Mouse (Mus musculus): ENCODE data around the gene Mpo. TPM values are rescaled to one million over a fixed set of nuclear protein-coding genes. Genes with fewer than 3 reads are reported as not detected.

Mpo gene
- total RNA-seq (2014; fragmentation: Nextera tagmentation) (not detected in 2 replicates), total RNA-seq (2017) (0.05 and 0.70 TPM in 2 replicates), polyA plus RNA-seq (2012) (1.6 and 1.7 TPM in 2 replicates)

GRCm38 (mm10) chr11:87793460-87793859 lies at the start of gene Mpo:
Gene Mpo (plus strand): TSS chr11:87793581.
- TF ChIP-seq TAL1 (conservative IDR thresholded peaks at IDR 0.05; ENCODE audit: low read depth, low read length) (no peak), GATA2 (IDR thresholded peaks at IDR 0.05; ENCODE audit: borderline replicate concordance, low read depth, low read length) (no peak), GATA1 (IDR thresholded peaks at IDR 0.05; ENCODE audit: borderline replicate concordance, low read length) (no peak), CTCF (IDR thresholded peaks at IDR 0.05; ENCODE audit: low read depth, low read length) (no peak), POLR2AphosphoS5 (IDR thresholded peaks at IDR 0.05; ENCODE audit: insufficient replicate concordance, low read depth, low read length) (no peak)
- ATAC-seq (ENCODE audit: extremely low read depth, insufficient number of reproducible peaks, low FRiP score, poor library complexity, severe bottlenecking) (no peak), DNase-seq (ENCODE audit: low spot score) (no peak)
- H3K9me3 ChIP-seq (replicated peaks): no peaks in the 10 kb centered on the region
- H3K36me3 ChIP-seq (replicated peaks): no peaks in the 10 kb centered on the region
- H3K4me3 ChIP-seq (ENCODE audit: low read depth, low read length): no peak within 1 kb of the TSS
- no peaks in the 10 kb centered on the region for H3K4me1 ChIP-seq (ENCODE audit: insufficient read depth, low read depth, low read length)
- peaks cover 29% of the 10 kb centered on the region for H3K27me3 ChIP-seq (ENCODE audit: insufficient read depth, low read length)

DNA sequence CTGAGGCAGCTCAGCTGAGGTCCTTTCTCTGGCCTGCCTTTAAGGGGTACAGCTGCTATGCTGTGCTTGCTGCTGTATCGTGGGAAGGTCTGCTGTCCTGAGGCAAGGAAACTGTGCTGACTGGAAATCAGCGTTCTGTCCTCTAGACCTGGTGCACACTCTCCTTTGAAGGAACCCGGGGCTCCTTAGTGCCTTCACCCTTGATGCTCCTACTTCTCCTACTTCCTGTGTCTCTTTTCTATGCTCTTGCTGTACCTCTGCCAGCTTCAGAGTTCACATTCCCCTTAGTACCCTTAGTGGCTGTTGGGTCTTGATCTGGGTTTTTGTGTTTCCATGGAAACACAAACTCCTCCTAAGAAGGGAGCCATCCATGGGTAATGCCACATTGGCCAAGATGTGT lies 49.7 kb upstream of the Mpo start:
- Histone ChIP-seq H3K9me3 (replicated peaks) (no peaks in the 10 kb centered on the region), H3K27me3 (ENCODE audit: insufficient read depth, low read length) (no peaks in the 10 kb centered on the region), H3K4me1 (ENCODE audit: insufficient read depth, low read depth, low read length) (peaks cover 82% of the 10 kb centered on the region), H3K4me3 (ENCODE audit: low read depth, low read length) (no peak overlapping the region), H3K36me3 (replicated peaks) (peaks cover 76% of the 10 kb centered on the region)
- no peak for TF ChIP-seq TAL1 (conservative IDR thresholded peaks at IDR 0.05; ENCODE audit: low read depth, low read length)
- TF ChIP-seq CTCF (IDR thresholded peaks at IDR 0.05; ENCODE audit: low read depth, low read length): no peak
- no peak for TF ChIP-seq GATA2 (IDR thresholded peaks at IDR 0.05; ENCODE audit: borderline replicate concordance, low read depth, low read length)
- TF ChIP-seq POLR2AphosphoS5 (IDR thresholded peaks at IDR 0.05; ENCODE audit: insufficient replicate concordance, low read depth, low read length): no peak
- no peak for TF ChIP-seq GATA1 (IDR thresholded peaks at IDR 0.05; ENCODE audit: borderline replicate concordance, low read length)
- ATAC-seq (ENCODE audit: extremely low read depth, insufficient number of reproducible peaks, low FRiP score, poor library complexity, severe bottlenecking) (no peak), DNase-seq (ENCODE audit: low spot score) (no peak)

- Histone ChIP-seq H3K4me1 (ENCODE audit: insufficient read depth, low read depth, low read length) (peaks cover 85% of the 10 kb centered on the region), H3K27me3 (ENCODE audit: insufficient read depth, low read length) (no peaks in the 10 kb centered on the region), H3K36me3 (replicated peaks) (peaks cover 67% of the 10 kb centered on the region), H3K4me3 (ENCODE audit: low read depth, low read length) (no peak overlapping the region), H3K9me3 (replicated peaks) (no peaks in the 10 kb centered on the region)
- no peak for DNase-seq (ENCODE audit: low spot score)
- no peak for ATAC-seq (ENCODE audit: extremely low read depth, insufficient number of reproducible peaks, low FRiP score, poor library complexity, severe bottlenecking)
- TF ChIP-seq TAL1 (conservative IDR thresholded peaks at IDR 0.05; ENCODE audit: low read depth, low read length) (no peak), POLR2AphosphoS5 (IDR thresholded peaks at IDR 0.05; ENCODE audit: insufficient replicate concordance, low read depth, low read length) (no peak), CTCF (IDR thresholded peaks at IDR 0.05; ENCODE audit: low read depth, low read length) (no peak), GATA2 (IDR thresholded peaks at IDR 0.05; ENCODE audit: borderline replicate concordance, low read depth, low read length) (no peak)
These were observed 48.4 kb upstream of the Mpo start for GRCm38 (mm10) chr11:87744964-87745363.

GRCm38 (mm10) chr11:87745632-87746555 lies 47.5 kb upstream of the Mpo start:
- Histone ChIP-seq H3K27me3 (ENCODE audit: insufficient read depth, low read length) (no peaks in the 10 kb centered on the region), H3K36me3 (replicated peaks) (peaks cover 59% of the 10 kb centered on the region), H3K9me3 (replicated peaks) (no peaks in the 10 kb centered on the region), H3K4me3 (ENCODE audit: low read depth, low read length) (no peak overlapping the region), H3K4me1 (ENCODE audit: insufficient read depth, low read depth, low read length) (peaks cover 85% of the 10 kb centered on the region)
- no peak for TF ChIP-seq TAL1 (conservative IDR thresholded peaks at IDR 0.05; ENCODE audit: low read depth, low read length)
- no peak for TF ChIP-seq CTCF (IDR thresholded peaks at IDR 0.05; ENCODE audit: low read depth, low read length)
- TF ChIP-seq POLR2AphosphoS5 (IDR thresholded peaks at IDR 0.05; ENCODE audit: insufficient replicate concordance, low read depth, low read length): no peak
- no peak for TF ChIP-seq GATA1 (IDR thresholded peaks at IDR 0.05; ENCODE audit: borderline replicate concordance, low read length)
- no peak for TF ChIP-seq GATA2 (IDR thresholded peaks at IDR 0.05; ENCODE audit: borderline replicate concordance, low read depth, low read length)
- ATAC-seq (ENCODE audit: extremely low read depth, insufficient number of reproducible peaks, low FRiP score, poor library complexity, severe bottlenecking) (no peak), DNase-seq (ENCODE audit: low spot score) (no peak)

GRCm38 (mm10) chr11:87747312-87747711 lies 46.1 kb upstream of the Mpo start:
- ATAC-seq (ENCODE audit: extremely low read depth, insufficient number of reproducible peaks, low FRiP score, poor library complexity, severe bottlenecking) (no peak), DNase-seq (ENCODE audit: low spot score) (no peak)
- peaks cover 48% of the 10 kb centered on the region for H3K36me3 ChIP-seq (replicated peaks)
- no peak overlapping the region for H3K4me3 ChIP-seq (ENCODE audit: low read depth, low read length)
- H3K27me3 ChIP-seq (ENCODE audit: insufficient read depth, low read length): no peaks in the 10 kb centered on the region
- H3K9me3 ChIP-seq (replicated peaks): no peaks in the 10 kb centered on the region
- peaks cover 87% of the 10 kb centered on the region for H3K4me1 ChIP-seq (ENCODE audit: insufficient read depth, low read depth, low read length)
- TF ChIP-seq POLR2AphosphoS5 (IDR thresholded peaks at IDR 0.05; ENCODE audit: insufficient replicate concordance, low read depth, low read length) (no peak), GATA2 (IDR thresholded peaks at IDR 0.05; ENCODE audit: borderline replicate concordance, low read depth, low read length) (no peak)

DNA sequence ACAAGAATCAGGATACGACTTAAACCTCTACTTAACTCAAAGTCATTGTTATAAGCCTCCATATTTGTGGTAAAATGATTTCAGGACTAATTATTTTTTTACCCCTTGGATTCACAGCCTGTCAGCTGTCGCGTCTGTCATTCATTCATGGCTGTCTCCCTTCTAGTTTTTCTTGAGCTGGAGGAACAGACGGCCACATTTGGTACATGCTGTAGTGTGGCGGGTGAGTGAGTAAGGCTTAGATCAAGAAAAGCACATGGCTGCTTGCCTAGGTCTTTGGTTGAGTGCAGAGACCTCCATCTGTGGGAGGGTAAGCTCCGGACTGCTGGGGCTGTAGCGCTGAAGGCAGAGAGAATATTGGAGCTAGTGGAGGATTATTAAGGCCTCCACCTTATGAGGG lies 45.7 kb upstream of the Mpo start:
- Histone ChIP-seq H3K4me1 (ENCODE audit: insufficient read depth, low read depth, low read length) (peaks cover 86% of the 10 kb centered on the region), H3K36me3 (replicated peaks) (peaks cover 44% of the 10 kb centered on the region), H3K27me3 (ENCODE audit: insufficient read depth, low read length) (no peaks in the 10 kb centered on the region), H3K4me3 (ENCODE audit: low read depth, low read length) (peak overlapping the region; percentile 70; the same call in 1 of the 2 replicates), H3K9me3 (replicated peaks) (no peaks in the 10 kb centered on the region)
- DNase-seq (ENCODE audit: low spot score) (no peak), ATAC-seq (ENCODE audit: extremely low read depth, insufficient number of reproducible peaks, low FRiP score, poor library complexity, severe bottlenecking) (no peak)
- TF ChIP-seq GATA2 (IDR thresholded peaks at IDR 0.05; ENCODE audit: borderline replicate concordance, low read depth, low read length) (no peak), CTCF (IDR thresholded peaks at IDR 0.05; ENCODE audit: low read depth, low read length) (no peak)

Data from G1E (cell line).